Mouse (Mus musculus) bone marrow, adult 2 months (tissue): ENCODE data around the gene Pttg1ip.

Experiments used
- CTCF ChIP-seq: fragments of 200-500 bp; IDR thresholded peaks from 2 replicates; pipeline ENCODE4 v1.5.1; 2011; ENCODE audit warnings: low read length, control low read depth; ENCODE audit not compliant: control insufficient read depth, insufficient read depth
- POLR2A ChIP-seq: fragments of 200-500 bp; IDR thresholded peaks from 2 replicates; pipeline ENCODE4 v1.6.1; 2011; ENCODE audit warnings: low read depth, mild to moderate bottlenecking, control low read depth, low read length, borderline replicate concordance; ENCODE audit not compliant: control insufficient read depth

DNA sequence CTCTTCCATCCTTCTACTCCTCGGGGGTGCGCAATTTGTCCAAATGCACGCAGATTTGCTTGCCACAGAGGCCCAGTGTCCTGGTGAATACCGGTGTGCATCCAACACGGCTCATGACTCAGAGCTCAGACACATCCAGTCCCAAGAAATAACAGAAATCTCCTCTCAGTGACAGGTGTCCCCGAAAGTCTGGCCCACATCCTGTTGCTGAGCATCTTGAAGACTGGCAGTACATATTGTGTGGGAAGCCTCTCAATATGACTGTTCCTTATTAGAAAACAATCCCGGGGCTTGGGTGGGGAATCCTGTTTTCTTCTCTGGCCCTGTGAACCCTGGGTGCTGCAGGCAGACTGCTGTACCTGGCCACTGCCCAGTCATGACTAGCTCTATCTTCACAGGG is 24.9 kb upstream of the Pttg1ip start:
- TF ChIP-seq CTCF = no peak
- no peak for TF ChIP-seq POLR2A
